Mouse (Mus musculus) effector memory CD4-positive, alpha-beta T cell, adult 7 months (primary cell): Measurements from ENCODE around the gene Emc4. TPM values are rescaled to one million over a fixed set of nuclear protein-coding genes. Genes with fewer than 3 reads are reported as not detected.

Source experiments
- polyA plus RNA-seq: library from polyadenylated mRNA; unstranded; fragments of 100-300 nt; shearing (Covaris generic); gene quantifications from one replicate; pipeline ENCODE4 v1.2.1, GENCODE M21; 2017

Emc4 gene
- 59.0 TPM for polyA plus RNA-seq

GRCm38 (mm10) chr2:112367726-112368673 lies at the start of gene Emc4:
Emc4 (minus strand) TSS chr2:112368027.

DNA sequence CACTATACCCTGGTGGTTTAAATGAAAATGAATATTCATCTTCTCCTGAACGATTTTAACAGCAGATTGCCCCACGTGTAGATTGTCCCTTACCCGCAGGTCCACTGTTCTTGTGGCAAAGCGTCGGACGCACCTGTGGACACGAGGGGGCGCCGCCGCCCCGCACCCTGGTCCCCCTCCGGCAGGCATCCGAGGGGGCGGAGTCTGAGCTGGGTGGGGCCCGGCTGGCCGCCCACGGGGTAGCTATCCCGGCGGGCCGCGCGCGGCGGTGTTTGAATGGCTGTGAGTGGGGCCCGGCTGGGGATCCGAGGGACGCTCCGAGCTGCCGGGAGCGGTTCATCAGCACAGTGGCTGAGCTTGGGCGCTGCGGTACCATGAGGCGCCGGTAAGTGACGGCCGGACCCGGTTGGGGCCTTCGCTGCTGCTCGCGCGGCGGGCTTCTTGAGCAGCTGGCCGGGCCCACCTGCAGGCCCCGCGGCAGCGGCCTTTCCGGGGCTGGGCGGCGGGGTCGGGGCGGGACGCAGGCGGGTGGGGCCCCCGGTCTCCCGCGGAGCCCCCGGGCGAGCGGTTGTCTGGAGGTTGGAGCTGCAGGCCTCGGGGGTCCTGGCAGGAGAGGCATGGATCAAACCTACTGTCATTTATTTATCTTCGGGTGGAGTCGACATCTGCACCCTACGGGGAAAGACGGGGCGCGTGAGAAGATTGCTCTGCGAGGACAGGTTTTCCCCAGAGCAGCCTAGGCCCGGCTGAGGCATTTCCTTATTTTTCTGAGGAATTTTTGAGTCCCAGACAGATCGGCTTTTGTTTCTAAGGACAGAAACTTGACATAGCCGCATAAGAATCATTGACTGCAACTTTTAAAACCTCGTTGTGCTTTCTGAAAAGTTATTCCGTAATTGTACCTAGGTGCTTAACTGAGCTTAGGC lies 11.4 kb upstream of the Emc4 start, which contains the start of gene Katnbl1:
Katnbl1 (plus strand) TSS at position 239 of the 926 bp plus-strand sequence.

Other genes with a start within 250 kb of the Emc4 start
- gene Olfr1316, start 233.1 kb downstream of the Emc4 start, polyA plus RNA-seq, result not detected
- not detected for gene Olfr1317, start 227.7 kb downstream of the Emc4 start, polyA plus RNA-seq
- gene Olfr1318, start 213.8 kb downstream of the Emc4 start, polyA plus RNA-seq, result not detected
- 112 TPM for gene Lpcat4, start 128.6 kb downstream of the Emc4 start, polyA plus RNA-seq
- gene Nutm1, start 108.7 kb downstream of the Emc4 start, polyA plus RNA-seq, result 0.50 TPM
- 129 TPM for gene Nop10, start 106.1 kb downstream of the Emc4 start, polyA plus RNA-seq
- gene Slc12a6, start 102.2 kb downstream of the Emc4 start, polyA plus RNA-seq, result 37.6 TPM
- gene Gm21985, start 101.7 kb downstream of the Emc4 start, polyA plus RNA-seq, result not detected
- gene Katnbl1, start 11.2 kb upstream of the Emc4 start, polyA plus RNA-seq, result 17.6 TPM
- 17.6 TPM for gene Emc7, start 87.0 kb upstream of the Emc4 start, polyA plus RNA-seq
- not detected for gene Chrm5, start 112.7 kb upstream of the Emc4 start, polyA plus RNA-seq
- 42.7 TPM for gene Aven, start 124.9 kb upstream of the Emc4 start, polyA plus RNA-seq